Mouse (Mus musculus): ENCODE results near the gene Ifrd2.
A peak's percentile ranks its signal among the peaks of the same experiment; 100 is the strongest.

- peak; percentile 17; the same call in 1 of the 2 replicates for TF ChIP-seq CHD2 (IDR thresholded peaks at IDR 0.05; ENCODE audit: low read depth, low read length)
- TF ChIP-seq ZNF384 (IDR thresholded peaks at IDR 0.05; ENCODE audit: low read depth, low read length): no peak
- TF ChIP-seq HCFC1 (IDR thresholded peaks at IDR 0.05; ENCODE audit: borderline replicate concordance, insufficient read depth, low read length): peak; percentile 98
- TF ChIP-seq MAFK (IDR thresholded peaks at IDR 0.05; ENCODE audit: insufficient read depth, low read depth, low read length): no peak
Observed at GRCm38 (mm10) chr9:107541474-107542351, 45.7 kb upstream of the Ifrd2 start, which contains the start of the genes Cyb561d2 and Nprl2.

All from ES-E14 (cell line).